Mouse (Mus musculus): Measurements from ENCODE around the gene Acap2. TPM values are rescaled to one million over a fixed set of nuclear protein-coding genes. Genes with fewer than 3 reads are reported as not detected.

The Acap2 gene
- 10 to 100 TPM; 83.9 to 88.8 TPM for total RNA-seq (2023)

DNA sequence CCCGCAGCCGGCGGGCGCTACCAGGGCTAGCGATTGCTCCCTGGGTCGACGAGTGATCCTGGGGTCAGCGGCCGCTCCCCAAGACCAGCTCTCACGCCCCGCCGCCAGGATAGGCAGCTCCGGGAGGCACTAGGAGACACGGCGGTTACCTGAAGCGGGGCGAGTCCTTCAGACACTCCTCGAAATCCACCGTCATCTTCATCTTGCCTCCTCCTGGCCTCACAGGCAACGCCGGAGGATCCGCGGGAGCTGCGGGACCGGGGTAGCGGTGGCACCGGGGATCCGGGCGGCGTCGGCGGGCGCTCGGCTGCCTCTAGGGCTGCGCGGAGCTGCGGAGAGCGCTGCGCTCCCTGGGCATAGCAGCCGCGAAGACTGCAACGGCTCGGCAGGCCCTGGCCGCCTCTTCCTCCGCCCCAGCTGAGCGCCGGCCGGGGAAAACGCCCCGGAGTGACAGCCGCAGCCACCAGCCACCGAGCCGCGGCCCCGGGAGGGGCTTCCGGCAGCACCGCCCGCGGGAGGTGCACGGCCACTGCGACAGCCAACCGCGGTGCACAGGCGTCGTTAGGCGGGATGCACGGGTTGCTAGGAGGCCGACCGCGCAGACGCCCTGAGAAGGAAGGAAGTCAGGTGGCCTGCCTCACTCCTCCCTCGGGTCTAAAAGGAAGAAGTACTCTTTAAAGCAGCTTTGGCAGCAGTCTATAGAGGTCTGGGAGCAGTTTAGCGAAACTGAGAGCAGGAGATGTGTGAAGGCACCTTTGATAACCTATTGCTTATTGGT is at the start of gene Acap2:
TSS of gene Acap2 (minus strand) at position 456 of the 778 bp plus-strand sequence.

DNA sequence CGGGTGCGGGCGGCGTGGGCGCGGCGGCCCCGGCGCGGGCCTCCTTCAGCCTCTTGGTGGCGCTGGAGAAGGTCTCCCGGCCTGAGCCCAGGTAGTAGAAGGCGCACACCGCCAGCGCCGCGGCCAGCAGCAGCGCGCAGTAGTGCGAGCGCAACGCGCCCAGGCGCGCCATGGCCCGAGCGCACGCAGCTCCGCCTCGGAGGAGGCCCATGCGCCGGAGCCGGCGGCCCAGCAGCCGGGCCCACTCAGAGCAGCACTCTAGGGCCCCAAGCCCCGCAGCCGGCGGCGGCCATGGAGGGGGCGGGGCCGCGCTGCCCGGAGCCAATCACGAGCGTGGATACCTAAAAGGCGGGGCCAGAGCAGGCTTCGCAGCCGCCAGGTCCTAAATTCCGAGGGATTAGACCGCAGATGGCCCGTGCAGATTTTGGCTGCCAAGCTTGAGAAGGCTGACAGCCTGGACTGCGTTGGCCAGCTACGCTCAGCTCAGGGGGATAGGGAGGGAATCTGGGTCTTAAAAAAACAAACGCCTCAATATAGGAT is 119.8 kb downstream of the Acap2 start, which contains the start of gene Xxylt1:
TSS of gene Xxylt1 (minus strand) at position 308 of the 540 bp plus-strand sequence.

Other genes starting within 250 kb of the Acap2 start
- 10 to 100 TPM; 12.3 to 17.0 TPM for gene Xxylt1, start 119.8 kb downstream of the Acap2 start, total RNA-seq (2023)
- 10 to 100 TPM; 57.4 to 63.3 TPM for gene Ppp1r2, start 74.0 kb upstream of the Acap2 start, total RNA-seq (2023)
- gene Apod, start 113.6 kb upstream of the Acap2 start, total RNA-seq (2023): not detected
- gene Bdh1, start 221.0 kb upstream of the Acap2 start, total RNA-seq (2023): not detected

All from monocyte, adult 59 days (primary cell).